Mouse (Mus musculus) left cerebral cortex, adult 11 months (tissue): Measurements from ENCODE around the gene Bag3.

Experiments used
- DNase-seq: peaks from one replicate; pipeline ENCODE4 v3.0.0; 2022; ENCODE audit warnings: low spot score

Bag3 gene

DNA sequence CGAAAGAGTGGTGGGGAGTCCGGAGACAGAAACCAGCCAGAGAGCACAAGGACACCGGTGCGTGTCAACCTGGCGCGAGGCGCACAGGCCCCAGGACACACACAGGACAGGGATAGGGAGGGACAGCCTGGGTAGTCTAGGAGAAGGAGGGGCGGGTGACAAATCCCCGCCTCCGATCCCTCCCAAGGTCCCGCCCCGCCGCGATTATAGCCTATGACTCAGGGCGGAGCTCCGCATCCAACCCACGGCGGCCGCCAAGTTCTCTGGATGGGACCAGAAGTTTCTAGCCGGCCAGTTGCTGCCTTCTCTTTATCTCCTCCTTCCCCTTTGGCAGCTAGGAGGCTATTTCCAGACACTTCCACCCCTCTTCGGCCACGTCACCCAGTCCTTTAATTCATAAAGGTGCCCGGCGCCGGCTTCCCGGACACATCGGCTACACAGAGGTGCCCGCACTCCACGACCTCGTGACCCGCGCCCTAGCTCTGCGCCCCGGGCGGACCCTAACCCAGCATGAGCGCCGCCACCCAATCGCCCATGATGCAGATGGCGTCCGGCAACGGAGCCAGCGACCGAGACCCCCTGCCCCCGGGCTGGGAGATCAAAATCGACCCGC lies at the start of gene Bag3:
TSS of gene Bag3 (plus strand) at position 268 of the 613 bp plus-strand sequence.
- DNase-seq: no peak

DNA sequence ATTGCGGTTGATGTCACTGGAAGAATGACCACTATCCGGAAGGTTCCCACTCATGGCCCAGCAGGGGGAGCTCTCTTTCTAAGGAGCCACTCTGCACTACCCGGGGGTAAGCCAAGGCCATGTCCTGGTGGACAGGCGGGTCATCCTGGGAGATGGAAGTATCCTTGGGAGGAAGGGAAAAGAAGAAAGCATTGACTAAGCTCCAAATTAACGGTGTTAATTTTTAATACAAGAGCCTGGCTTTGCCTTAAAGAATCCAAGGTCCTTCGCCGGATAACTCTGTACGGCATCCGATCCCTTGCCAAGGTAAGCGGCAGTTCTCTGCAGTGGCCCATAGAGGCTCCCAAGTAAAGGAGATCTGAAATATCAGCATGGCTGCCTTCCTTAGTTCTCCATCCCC lies 49.1 kb upstream of the Bag3 start:
- peak; percentile 51 for DNase-seq

DNA sequence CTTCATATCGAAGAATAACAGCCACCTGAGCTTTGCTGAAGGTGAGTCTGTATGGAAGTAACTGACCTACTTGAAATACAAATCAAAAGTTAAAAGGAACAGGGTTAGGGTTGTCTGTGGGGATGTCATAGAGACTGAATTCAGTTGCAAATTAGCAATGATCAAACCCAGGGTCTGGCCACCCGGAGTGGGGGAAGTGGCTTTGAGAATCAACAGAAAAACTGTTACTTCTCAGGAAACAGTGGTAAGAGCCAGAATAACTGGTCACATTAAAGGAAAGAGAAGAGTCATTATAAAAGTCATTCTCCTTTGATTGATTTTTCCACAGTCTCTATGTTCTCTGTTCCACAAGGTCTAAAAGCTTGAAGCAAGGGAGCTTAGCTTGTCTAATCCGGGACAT lies 34.4 kb upstream of the Bag3 start:
- no peak for DNase-seq

DNA sequence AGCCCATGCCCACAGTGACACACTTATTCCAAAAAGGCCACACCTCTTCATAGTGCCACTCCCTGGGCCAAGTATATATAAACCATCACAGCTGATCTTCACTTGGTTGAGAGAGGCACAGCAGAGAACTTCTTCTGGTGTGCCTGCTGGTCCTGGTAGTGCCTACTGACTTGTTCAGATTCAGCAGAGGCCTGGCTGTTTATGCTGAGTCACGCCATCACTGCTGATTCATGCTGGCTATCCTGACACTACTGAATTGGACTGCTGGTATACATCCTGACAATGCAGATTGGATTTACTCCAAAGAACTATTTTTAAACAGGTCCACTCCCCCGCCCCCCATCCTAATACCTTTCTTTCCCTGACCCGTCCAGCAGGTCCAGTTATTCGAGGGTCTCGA lies 28.9 kb upstream of the Bag3 start:
- DNase-seq: no peak

DNA sequence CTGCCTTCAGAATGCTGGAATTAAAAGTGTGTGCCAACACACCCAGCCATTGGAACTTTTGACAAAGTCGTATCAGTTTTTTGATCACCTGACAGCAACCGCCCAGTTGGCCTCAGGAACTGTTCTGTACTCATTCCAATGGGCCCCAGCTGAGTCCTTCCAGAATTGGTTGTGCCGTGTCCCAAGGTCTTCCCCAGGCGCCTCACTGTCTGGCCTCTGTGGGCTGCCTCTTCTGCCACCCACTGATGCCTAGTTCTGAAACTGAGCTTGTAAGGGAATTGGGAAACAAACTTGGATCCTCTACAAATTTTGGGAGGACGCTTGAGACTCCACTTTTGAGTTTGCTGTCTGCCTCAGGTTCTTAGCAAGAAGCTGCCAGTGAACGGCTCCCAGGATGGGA lies 23.6 kb upstream of the Bag3 start:
- no peak for DNase-seq

- DNase-seq: no peak
Measured at GRCm38 (mm10) chr7:128504091-128504490, 19.3 kb upstream of the Bag3 start.

DNA sequence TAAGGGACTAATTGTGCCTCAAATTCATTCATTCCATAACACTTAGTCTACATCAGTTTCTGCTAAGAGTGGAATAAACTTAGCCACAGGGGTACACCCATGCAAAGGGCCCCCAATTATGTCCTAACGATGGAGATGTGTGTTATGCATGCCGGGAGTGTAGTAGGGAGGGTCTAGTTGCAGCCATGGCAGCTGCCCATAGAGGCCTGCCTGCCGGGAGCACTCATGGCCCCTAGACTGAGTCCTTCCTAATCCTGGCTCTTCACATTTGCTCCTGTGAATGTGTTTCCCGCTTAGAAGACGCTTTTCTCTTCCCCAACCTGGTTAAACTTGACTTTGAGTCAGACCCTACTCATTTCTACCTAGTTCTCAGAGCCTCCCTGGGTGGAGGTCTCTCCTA lies 11.5 kb upstream of the Bag3 start:
- DNase-seq: no peak

- no peak for DNase-seq
Measured at GRCm38 (mm10) chr7:128513512-128513911, 9.9 kb upstream of the Bag3 start.

DNA sequence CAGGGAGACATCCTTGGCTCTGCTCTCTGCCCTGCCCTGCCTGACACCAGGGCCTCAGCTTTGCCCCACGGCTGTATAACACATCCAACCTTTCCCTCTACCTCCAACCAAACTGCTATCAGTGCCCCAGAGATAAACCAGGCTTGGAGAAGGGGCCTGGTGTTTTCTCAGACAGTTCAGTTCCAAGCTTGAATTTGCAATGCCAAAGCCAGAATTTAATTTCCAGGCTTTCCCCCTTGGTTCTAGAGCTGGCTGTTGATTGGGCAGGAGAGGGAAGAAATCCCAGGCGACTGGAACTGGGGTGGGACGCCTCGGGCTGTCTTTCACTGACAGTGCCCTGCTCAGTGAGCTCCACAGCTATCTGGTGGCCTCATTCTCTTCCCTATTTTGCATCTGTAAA lies 9.1 kb upstream of the Bag3 start:
- no peak for DNase-seq

GRCm38 (mm10) chr7:128516346-128516745 lies 7.1 kb upstream of the Bag3 start:
- DNase-seq: no peak

- no peak for DNase-seq
Measured at GRCm38 (mm10) chr7:128519316-128520050, 3.9 kb upstream of the Bag3 start.

GRCm38 (mm10) chr7:128523962-128524581 lies 656 bp downstream of the Bag3 start:
- DNase-seq: no peak

GRCm38 (mm10) chr7:128524641-128525040 lies 1.2 kb downstream of the Bag3 start:
- no peak for DNase-seq

- DNase-seq: no peak
Measured at GRCm38 (mm10) chr7:128526611-128527010, 3.2 kb downstream of the Bag3 start.

DNA sequence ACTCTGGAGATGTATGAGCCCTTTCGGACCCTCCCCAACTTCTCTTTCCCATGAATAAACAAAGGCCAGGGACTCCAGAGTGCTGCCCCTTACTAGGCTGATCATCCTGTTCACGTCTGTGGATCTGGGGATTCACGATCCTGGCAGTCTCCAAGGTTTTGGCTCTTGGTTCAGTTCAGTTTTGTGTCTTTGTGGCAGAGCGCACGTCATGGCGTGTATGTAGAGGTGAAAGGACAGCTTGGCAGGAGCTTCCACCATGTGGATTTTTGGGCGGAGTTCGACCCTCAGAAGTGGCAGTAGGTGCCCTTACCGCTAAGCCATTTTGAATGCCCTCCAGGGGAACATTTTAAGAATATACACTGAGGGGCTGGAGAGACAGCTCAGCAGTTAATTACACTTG lies 5.2 kb downstream of the Bag3 start:
- DNase-seq: no peak

- DNase-seq: no peak
Measured at GRCm38 (mm10) chr7:128529126-128529525, 5.7 kb downstream of the Bag3 start.

DNA sequence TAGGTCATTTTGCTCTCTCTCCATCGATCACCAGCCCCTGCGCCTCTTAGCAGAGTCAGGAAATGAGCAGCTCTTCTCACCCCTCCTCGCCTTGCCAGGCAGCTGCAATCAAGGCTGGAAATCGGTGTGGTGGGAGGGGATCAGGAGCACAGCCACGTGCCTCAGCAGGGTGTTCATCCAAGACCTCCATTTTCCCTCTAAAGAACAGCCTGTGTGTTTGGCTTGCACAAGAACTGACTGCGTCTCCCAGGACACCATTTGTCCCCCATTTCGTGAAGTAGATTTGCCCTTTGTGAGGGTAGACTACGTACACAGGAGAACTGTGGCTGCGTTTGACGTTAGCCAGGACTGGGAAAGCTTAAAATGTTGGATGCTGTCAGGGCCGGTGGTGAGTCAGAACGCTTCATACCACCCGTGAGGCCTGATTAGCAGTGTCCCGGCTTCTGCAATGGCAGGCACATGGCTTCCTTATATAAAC lies 6.2 kb downstream of the Bag3 start:
- no peak for DNase-seq

DNA sequence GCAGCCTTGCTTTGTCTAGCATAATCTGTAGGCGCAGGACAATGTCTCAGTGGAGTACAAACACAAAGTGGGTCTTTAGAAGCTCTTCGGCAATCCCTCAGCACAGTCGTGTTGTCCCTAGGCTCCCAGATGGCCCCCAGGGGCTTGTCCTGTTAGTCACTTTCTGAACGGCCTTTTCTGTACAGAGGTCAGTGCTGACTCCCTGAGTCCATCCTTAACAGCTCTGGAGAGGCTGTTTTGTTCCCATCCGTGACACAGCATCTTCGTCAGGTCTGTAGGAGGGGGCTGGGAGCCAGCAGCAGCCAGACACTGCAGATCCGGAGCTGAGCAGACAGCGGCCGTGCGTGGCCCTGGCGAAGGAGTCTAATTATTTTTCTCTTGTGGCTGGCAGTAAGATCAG lies 7.6 kb downstream of the Bag3 start:
- no peak for DNase-seq

DNA sequence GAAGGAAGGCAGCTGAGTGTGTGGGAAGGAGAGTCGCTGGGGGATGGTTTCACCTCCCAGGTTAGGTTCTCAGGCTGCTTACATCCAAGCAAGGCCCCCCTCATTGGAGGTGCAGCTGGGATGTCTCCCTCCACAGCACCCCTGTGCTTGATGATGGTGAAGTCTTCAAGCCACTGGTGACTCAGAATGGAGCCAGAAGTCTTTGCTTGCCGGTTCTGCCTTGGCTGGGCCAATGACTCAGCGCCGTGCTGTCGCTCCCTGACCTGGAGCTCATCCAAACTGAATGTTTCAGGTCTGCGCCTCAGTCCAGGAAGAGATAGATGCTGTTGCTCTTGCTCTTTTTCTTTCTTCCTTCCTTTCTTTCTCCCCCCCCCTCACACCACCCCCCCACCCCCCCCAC lies 8.5 kb downstream of the Bag3 start:
- no peak for DNase-seq

DNA sequence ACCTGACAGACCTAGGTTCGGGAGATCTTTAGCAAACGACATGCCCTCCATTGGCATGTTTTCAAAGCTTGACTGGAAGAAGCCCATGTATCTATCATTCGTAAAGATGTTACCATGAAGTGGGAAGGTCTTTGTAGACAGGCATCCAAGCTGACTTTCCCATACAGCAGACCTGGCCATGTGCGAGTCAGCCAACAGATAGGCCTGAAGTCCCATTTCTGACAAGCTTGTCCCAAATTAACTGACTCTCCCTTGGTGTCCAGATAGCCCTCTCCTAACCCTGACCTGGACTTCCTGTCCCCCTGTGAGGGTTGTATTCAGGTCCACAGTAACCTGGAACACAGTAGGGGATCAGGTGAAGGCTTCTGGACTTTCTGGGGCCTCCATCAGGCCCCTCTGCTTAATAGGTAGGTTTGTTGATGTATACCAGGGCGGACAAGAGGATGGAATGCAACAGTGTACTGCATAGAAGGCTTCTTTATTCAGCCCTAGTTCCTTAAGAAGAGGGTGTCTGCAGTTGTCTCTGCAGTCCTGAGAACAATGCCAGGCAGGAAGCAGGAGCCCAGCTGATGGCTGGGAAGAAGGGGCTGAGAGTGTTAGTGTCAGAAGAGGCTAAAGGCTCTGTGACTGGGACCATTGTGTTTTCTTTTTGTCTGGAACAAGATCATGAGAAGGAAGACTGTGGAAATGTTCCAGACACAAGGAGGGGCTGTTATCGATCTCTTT lies 9.2 kb downstream of the Bag3 start:
- DNase-seq: no peak

- DNase-seq: no peak
Measured at GRCm38 (mm10) chr7:128534984-128535491, 11.6 kb downstream of the Bag3 start.

DNA sequence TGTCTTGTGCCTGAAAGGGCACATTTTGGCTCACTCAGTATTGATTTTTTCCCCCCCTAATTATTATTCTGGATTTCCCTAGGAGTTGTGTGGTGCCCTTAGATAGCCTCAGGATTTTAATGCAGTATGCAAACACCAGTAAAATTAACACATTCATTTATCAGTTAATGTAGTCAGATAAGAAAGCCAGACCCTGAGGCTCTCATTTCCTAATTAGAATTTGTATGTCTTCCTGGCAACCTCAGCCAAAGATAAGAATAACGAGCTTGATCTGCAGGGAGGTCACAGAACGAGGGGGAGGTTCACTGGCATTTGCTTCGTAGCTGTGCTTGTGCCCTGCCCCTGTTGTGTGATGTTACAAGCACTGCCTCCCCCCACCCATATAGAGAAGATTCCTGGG lies 12.7 kb downstream of the Bag3 start:
- DNase-seq: no peak

DNA sequence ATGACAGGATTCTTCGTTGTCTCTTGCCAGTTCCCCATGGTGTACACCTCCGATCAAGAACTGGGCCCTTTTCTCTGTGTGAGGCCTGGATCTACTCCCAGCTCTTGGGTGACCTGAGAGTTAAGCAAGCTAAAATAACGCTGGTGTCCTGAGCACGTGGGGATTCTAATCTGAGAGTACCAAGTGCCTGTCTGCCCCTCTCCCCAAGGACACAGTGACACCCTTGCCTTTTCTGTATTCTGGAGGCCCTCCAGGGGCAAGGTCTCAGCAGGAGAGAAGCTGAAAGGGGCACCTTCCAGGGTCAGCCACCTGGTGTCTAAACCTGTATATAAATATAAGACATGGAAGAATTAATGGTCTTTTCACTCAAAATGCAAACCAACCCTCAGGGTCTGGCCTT lies 14.3 kb downstream of the Bag3 start:
- no peak for DNase-seq
